Mouse (Mus musculus): ENCODE measurements around the gene Gm44511. TPM values are rescaled to one million over a fixed set of nuclear protein-coding genes. Genes with fewer than 3 reads are reported as not detected.
"Not testable (repeated sequence)": the region's sequence is repeated elsewhere in the genome, so short reads cannot be mapped to it uniquely, and the experiment has no call there.

Gm44511 gene
- polyA plus RNA-seq, 1 experiment from 2014 or later = not detected

GRCm38 (mm10) chr6:128790491-128790994 lies 35.6 kb downstream of the Gm44511 start:
- not testable (repeated sequence) for H3K36me3 ChIP-seq; H3K27me3 ChIP-seq (ENCODE audit: low read depth, poor library complexity, severe bottlenecking); H3K9me3 ChIP-seq (replicated peaks); H3K27ac ChIP-seq (replicated peaks); H3K4me1 ChIP-seq; H3K4me3 ChIP-seq; DNase-seq (ENCODE audit: low spot score)
- WGBS = 84% methylated on average over 4 of the region's 4 CpGs

DNA sequence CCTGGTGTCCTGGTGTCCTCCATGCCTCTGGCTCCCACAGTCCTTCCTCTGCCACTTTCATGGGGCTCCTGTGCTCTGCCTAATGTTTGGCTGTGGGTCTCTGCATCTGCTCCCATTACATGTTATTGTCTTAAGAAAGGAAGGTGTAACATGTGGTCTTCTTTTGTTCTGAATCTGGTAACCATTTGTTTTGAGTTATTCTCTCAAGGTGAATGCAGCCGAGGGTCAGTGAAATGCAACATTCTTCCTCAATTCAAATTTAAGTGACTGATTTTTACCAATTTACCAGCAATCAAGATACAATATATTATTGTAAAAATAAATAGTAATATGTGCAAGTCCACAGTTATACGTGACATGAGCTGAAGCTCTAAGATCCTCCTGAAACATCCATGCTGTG lies 37.0 kb downstream of the Gm44511 start, which contains the start of gene Klrb1c:
Gene Klrb1c (minus strand): TSS at position 101 of the 400 bp plus-strand sequence.
- no peak within 1 kb of the TSS for H3K27ac ChIP-seq (replicated peaks)
- no peaks in the 10 kb centered on the region for H3K36me3 ChIP-seq
- no peaks in the 10 kb centered on the region for H3K9me3 ChIP-seq (replicated peaks)
- no peak within 1 kb of the TSS for H3K4me3 ChIP-seq
- DNase-seq (ENCODE audit: low spot score) = no peak
- no peaks in the 10 kb centered on the region for H3K27me3 ChIP-seq (ENCODE audit: low read depth, poor library complexity, severe bottlenecking)
- H3K4me1 ChIP-seq = no peaks in the 10 kb centered on the region
- WGBS = 87% methylated on average over 2 of the region's 2 CpGs

- H3K27me3 ChIP-seq (ENCODE audit: low read depth, poor library complexity, severe bottlenecking) = no peaks in the 10 kb centered on the region
- H3K36me3 ChIP-seq = no peaks in the 10 kb centered on the region
- DNase-seq (ENCODE audit: low spot score) = no peak
- WGBS = 87% methylated on average over 1 of the region's 1 CpGs
- no peak overlapping the region for H3K27ac ChIP-seq (replicated peaks)
- no peak overlapping the region for H3K4me3 ChIP-seq
- H3K4me1 ChIP-seq = no peaks in the 10 kb centered on the region
- H3K9me3 ChIP-seq (replicated peaks) = no peaks in the 10 kb centered on the region
Observed at GRCm38 (mm10) chr6:128788517-128788916, 37.6 kb downstream of the Gm44511 start.

GRCm38 (mm10) chr6:128786396-128786795 lies 39.7 kb downstream of the Gm44511 start:
- H3K4me1 ChIP-seq; H3K4me3 ChIP-seq; H3K27me3 ChIP-seq (ENCODE audit: low read depth, poor library complexity, severe bottlenecking); H3K9me3 ChIP-seq (replicated peaks); DNase-seq (ENCODE audit: low spot score); H3K36me3 ChIP-seq; H3K27ac ChIP-seq (replicated peaks): not testable (repeated sequence)
- WGBS = 82% methylated on average over 1 of the region's 1 CpGs

- peaks cover 10% of the 10 kb centered on the region; the same call in 1 of the 2 replicates for H3K4me1 ChIP-seq
- 83% methylated on average over 10 of the region's 10 CpGs for WGBS
- 0 out of 2 replicates have a peak overlapping the region, but pooled peaks have one; percentile 14 for H3K27ac ChIP-seq (replicated peaks)
- H3K27me3 ChIP-seq (ENCODE audit: low read depth, poor library complexity, severe bottlenecking) = no peaks in the 10 kb centered on the region
- no peak overlapping the region for H3K4me3 ChIP-seq
- H3K9me3 ChIP-seq (replicated peaks) = peaks cover 10% of the 10 kb centered on the region
- H3K36me3 ChIP-seq = no peaks in the 10 kb centered on the region
- DNase-seq (ENCODE audit: low spot score) = peak; percentile 27
Observed at GRCm38 (mm10) chr6:128769481-128770253, 56.4 kb downstream of the Gm44511 start.

DNA sequence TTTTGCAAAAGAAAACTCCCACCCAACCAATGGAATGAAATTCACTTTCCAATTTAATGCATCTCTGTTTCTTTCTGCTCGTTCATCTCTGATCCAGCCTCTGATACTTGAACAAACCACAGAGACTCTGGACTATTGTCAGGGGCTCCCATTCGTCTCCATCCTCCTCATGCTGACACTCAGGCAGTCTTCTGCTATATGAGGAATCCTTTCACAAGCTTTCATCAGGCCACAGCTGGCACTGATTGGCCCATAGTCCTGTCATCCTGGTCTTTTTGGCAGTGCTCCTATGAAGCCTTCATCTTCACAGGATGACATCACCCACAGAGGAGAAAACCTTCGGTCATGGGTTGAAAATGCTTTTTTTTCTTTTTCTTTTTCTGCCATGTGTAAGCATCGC lies 58.1 kb downstream of the Gm44511 start:
- H3K27ac ChIP-seq (replicated peaks) = no peak overlapping the region
- no peaks in the 10 kb centered on the region for H3K36me3 ChIP-seq
- 82% methylated on average over 4 of the region's 4 CpGs for WGBS
- peaks cover 2% of the 10 kb centered on the region; the same call in 1 of the 2 replicates for H3K9me3 ChIP-seq (replicated peaks)
- H3K4me1 ChIP-seq = peaks cover 16% of the 10 kb centered on the region
- no peaks in the 10 kb centered on the region for H3K27me3 ChIP-seq (ENCODE audit: low read depth, poor library complexity, severe bottlenecking)
- no peak overlapping the region for H3K4me3 ChIP-seq
- DNase-seq (ENCODE audit: low spot score) = no peak

- H3K4me1 ChIP-seq = peaks cover 16% of the 10 kb centered on the region
- H3K27me3 ChIP-seq (ENCODE audit: low read depth, poor library complexity, severe bottlenecking); H3K9me3 ChIP-seq (replicated peaks); H3K36me3 ChIP-seq: not testable (repeated sequence)
- H3K27ac ChIP-seq (replicated peaks) = peak overlapping the region; percentile 61; the same call in 1 of the 2 replicates
- peak; percentile 56 for DNase-seq (ENCODE audit: low spot score)
- WGBS = 70% methylated on average over 6 of the region's 6 CpGs
- peak overlapping the region; percentile 20; the same call in 1 of the 2 replicates for H3K4me3 ChIP-seq
Observed at GRCm38 (mm10) chr6:128766486-128767254, 59.4 kb downstream of the Gm44511 start.

- WGBS = 86% methylated on average over 1 of the region's 1 CpGs
- DNase-seq (ENCODE audit: low spot score) = no peak
- Histone ChIP-seq H3K27ac (replicated peaks) (no peak overlapping the region), H3K4me1 (peaks cover 17% of the 10 kb centered on the region), H3K4me3 (no peak overlapping the region), H3K9me3 (replicated peaks) (no peaks in the 10 kb centered on the region), H3K36me3 (no peaks in the 10 kb centered on the region), H3K27me3 (ENCODE audit: low read depth, poor library complexity, severe bottlenecking) (no peaks in the 10 kb centered on the region)
Observed at GRCm38 (mm10) chr6:128765211-128765610, 60.9 kb downstream of the Gm44511 start.

DNA sequence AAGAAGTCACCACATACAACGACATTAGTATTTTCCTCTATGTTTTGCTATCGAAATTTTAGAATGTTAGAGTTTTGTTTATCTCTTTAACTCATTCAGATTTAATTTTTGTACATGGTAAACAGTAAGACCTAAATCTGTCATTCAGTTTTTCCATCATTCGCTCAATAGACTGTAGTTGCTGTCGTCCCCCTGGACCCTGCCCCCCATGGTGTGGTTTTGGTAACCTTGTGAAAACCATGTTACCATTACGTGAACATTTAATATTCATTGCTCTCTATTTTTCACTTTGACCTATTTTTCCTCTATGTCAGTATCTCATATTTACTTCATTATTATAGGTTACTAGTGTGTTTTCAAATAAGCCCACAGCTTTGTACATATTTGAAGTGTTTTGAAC lies 61.5 kb downstream of the Gm44511 start:
- H3K27ac ChIP-seq (replicated peaks) = 0 out of 2 replicates have a peak overlapping the region, but pooled peaks have one; percentile 52

GRCm38 (mm10) chr6:128763736-128764523 lies 62.2 kb downstream of the Gm44511 start:
- Histone ChIP-seq H3K4me1 (peaks cover 16% of the 10 kb centered on the region), H3K4me3 (peak overlapping the region; percentile 64), H3K9me3 (replicated peaks) (no peaks in the 10 kb centered on the region), H3K27me3 (ENCODE audit: low read depth, poor library complexity, severe bottlenecking) (no peaks in the 10 kb centered on the region), H3K27ac (replicated peaks) (peak overlapping the region; percentile 79), H3K36me3 (no peaks in the 10 kb centered on the region)
- WGBS = 2% methylated on average over 30 of the region's 30 CpGs
- DNase-seq (ENCODE audit: low spot score) = peak; percentile 97

More for the DNA sequence above, 61.5 kb downstream of the Gm44511 start:
- H3K27me3 ChIP-seq (ENCODE audit: low read depth, poor library complexity, severe bottlenecking) = no peaks in the 10 kb centered on the region
- H3K4me3 ChIP-seq = peak overlapping the region; percentile 64
- H3K9me3 ChIP-seq (replicated peaks) = no peaks in the 10 kb centered on the region
- 24% methylated on average over 5 of the region's 5 CpGs for WGBS
- H3K4me1 ChIP-seq = peaks cover 13% of the 10 kb centered on the region
- H3K36me3 ChIP-seq = no peaks in the 10 kb centered on the region
- no peak for DNase-seq (ENCODE audit: low spot score)

DNA sequence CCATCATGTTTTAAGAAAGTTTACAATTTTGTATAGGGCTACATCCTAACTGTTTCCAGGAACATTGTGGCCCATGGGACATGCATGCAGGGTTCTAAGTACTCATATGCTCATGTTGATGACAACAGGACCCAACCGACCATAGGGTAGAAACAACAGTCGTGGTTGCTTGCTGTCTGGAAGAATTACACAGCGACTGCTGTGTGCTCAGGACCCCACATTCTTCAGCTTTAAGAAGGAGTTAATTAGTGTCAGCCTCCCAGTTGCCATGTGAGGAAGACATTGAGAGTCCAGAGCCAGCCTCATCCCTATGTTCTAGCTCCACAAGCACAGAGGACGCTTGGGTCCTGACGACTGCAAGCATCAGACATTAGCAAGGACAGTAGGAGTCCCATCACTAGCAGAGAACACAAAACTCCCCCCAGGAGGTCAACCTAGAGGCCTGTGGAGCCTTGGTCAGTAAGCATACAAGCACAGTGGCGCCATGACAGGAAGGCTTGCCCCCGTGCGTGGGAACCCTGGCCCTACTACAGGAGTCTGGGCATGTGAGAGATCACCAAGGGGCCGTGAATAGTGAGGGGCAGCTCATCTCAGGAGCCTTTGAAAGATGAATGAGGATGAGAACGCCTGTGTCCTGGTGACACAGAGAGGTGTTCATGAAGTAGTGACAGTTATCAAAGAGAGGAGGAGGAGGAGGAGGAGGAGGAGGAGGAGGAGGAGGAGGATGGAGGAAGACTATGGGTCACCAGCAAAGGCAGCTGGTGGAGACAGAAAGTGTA lies 63.0 kb downstream of the Gm44511 start:
- not testable (repeated sequence) for DNase-seq (ENCODE audit: low spot score); H3K9me3 ChIP-seq (replicated peaks); H3K36me3 ChIP-seq; H3K27me3 ChIP-seq (ENCODE audit: low read depth, poor library complexity, severe bottlenecking)
- Histone ChIP-seq H3K4me1 (peaks cover 16% of the 10 kb centered on the region), H3K27ac (replicated peaks) (peak overlapping the region; percentile 79; the same call in 1 of the 2 replicates), H3K4me3 (peak overlapping the region; percentile 64)
- 76% methylated on average over 9 of the region's 10 CpGs for WGBS

Data from midbrain, embryonic 10.5 days (tissue).